Mouse (Mus musculus): ENCODE results near the gene Fyco1.

Fyco1 gene

GRCm38 (mm10) chr9:123851713-123852448, at the start of gene Fyco1:
Gene Fyco1, minus strand, starts transcription at chr9:123851899.
- peak; percentile 90 for DNase-seq (ENCODE audit: low spot score)

DNA sequence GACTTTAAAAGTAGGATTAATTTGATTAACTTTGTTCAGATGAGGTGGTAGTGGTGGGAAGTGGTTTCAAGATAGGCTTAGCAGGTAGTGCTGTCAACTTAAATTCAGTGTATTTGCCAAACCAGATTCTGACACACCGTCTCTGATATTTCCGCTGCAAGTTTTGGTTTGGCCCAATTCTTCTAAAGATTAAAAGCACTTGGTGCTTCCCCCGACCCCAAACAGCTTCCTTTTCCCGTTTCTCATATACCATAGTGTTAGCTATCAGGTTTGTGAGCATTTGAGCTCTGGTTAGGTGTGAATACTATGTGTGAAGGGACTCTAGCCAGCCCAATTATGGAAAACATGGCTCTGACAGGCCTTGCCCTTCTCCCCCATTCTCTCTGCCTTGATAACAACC, 20.4 kb upstream of the Fyco1 start:
- no peak for DNase-seq (ENCODE audit: low spot score)

DNA sequence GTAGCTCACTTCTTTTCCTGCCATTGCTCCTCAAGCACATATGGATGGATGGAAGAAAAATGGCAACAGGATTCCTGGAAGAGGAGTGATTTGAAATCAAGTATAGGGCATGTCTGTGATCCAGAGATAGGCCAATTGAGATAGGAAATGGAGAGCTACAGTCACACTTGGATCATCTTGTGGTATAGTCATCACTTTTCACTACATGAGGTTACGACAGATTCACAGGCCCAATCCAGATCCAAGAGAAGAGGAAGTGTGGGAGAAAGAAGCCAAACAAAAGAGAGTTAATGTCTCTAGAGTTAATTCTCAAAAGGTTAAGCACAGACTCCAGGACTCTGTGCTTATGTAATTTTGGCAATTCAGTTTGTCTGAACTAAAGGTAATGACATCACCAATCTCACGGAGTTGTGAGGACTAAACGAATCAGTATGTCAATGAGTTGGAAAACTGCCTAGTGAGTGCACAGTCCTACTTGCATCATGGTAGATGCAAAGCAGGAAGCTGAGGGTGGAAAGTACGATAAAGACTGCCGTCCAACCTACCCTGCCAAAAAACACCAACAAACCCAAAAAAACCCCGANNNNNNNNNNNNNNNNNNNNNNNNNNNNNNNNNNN, 17.6 kb upstream of the Fyco1 start:
- no peak for DNase-seq (ENCODE audit: low spot score)

DNA sequence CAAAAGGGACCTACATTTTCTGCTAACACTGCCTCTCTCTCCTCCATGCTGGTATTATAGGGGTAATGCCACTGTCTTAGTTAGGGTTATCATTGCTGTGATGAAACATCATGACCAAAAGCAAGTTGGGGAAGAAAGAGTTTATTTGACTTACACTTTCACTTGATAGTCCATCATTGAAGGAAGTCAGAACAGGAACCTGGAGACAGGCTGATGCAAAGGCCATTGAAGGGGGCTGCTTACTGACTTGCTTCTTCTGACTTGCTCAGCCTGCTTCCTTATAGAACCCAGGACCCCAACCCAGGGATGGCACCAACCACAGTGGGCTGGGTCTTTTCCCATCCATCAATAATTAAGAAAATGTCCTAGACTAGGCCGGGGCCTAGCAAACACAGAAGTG, 11.9 kb upstream of the Fyco1 start:
- no peak for DNase-seq (ENCODE audit: low spot score)

- DNase-seq (ENCODE audit: low spot score) = no peak
Measured at GRCm38 (mm10) chr9:123862895-123863616, 11.4 kb upstream of the Fyco1 start.

DNA sequence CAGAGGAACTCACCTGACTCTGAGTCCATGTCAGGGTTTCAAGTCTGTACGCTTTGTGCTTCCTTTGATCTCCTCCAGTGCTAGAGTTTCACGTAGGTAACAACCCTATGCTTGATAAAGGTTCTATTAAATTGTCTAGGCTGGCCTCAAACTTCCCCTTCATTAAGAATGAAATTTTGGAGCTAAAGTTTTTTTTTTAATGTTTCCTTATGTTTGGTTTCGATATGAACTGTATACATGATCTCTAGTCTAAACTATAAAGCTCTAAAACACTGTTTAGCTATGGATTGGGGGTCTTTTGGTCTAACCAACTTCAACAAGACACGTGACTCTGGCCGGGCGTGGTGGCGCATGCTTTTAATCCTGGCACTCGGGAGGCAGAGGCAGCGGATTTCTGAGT, 10.2 kb upstream of the Fyco1 start, which contains the start of gene Xcr1:
Xcr1 (minus strand) TSS at position 101 of the 400 bp plus-strand sequence.
- DNase-seq (ENCODE audit: low spot score) = no peak

- DNase-seq (ENCODE audit: low spot score) = no peak
Measured at GRCm38 (mm10) chr9:123856836-123857235, 5.1 kb upstream of the Fyco1 start.

GRCm38 (mm10) chr9:123852449-123853390, 1.0 kb upstream of the Fyco1 start:
- DNase-seq (ENCODE audit: low spot score) = no peak

- DNase-seq (ENCODE audit: low spot score) = peak; percentile 59
Measured at GRCm38 (mm10) chr9:123851062-123851712, 512 bp downstream of the Fyco1 start.

GRCm38 (mm10) chr9:123850705-123851061, 1.0 kb downstream of the Fyco1 start:
- DNase-seq (ENCODE audit: low spot score) = no peak

GRCm38 (mm10) chr9:123849976-123850695, 1.6 kb downstream of the Fyco1 start:
- no peak for DNase-seq (ENCODE audit: low spot score)

- no peak for DNase-seq (ENCODE audit: low spot score)
Measured at GRCm38 (mm10) chr9:123846490-123846889, 5.2 kb downstream of the Fyco1 start.

DNA sequence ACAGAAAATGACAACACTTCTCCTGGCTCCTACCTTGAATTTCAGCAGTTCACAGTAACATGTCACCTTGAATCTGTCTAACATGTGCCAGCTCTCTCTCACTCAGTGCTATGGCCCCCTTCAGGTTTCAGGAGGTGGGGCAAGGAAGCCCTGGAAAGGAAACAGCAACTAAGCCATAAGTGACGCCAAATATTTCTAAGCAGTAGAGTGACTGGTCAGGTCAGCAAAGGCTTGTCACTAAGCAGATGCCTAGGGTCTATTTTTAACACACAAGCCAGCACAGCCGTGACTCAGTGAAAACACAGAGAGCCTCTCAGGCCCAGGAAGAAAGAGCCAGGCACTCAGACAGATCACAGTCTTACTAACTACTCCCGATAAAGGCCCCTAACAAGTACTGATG, 6.6 kb downstream of the Fyco1 start:
- no peak for DNase-seq (ENCODE audit: low spot score)

DNA sequence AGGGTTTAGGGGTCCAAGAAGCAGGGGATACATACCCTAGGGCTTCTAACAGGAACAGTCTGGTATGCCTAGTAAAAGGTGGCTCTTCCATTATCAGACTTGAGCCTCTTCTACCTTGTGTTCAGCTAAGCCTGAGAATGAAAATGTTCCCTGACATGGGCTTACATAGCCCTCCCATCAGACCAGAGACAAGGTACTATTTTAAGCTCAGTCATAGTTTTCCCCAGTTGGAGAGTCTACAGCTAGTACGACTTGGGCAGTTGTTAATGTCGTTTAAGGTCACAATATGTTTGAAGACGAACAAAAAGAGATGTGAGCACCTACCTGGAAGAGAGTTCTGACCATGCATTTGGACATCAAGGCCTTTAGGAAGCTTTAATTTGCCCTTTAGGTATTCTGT, 7.2 kb downstream of the Fyco1 start:
- no peak for DNase-seq (ENCODE audit: low spot score)

DNA sequence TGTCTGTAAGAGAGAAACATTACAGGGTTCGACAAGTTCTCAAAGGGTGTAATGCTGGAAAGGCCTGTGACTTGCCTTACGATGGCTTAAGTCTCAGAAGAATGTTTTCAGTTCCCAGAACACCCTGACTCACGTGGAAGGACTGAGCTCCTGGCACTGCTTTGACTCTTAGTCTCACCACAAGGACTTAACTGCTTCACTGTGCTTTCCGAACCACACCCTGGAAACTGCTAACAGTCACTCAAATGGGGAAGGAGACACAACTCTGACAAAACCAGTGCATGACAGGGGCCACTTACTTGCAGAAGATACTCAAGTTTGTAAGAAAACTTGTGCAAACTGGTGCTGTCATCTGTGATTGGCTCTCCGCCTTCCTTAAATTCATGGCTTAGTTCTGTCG, 11.5 kb downstream of the Fyco1 start:
- no peak for DNase-seq (ENCODE audit: low spot score)

DNA sequence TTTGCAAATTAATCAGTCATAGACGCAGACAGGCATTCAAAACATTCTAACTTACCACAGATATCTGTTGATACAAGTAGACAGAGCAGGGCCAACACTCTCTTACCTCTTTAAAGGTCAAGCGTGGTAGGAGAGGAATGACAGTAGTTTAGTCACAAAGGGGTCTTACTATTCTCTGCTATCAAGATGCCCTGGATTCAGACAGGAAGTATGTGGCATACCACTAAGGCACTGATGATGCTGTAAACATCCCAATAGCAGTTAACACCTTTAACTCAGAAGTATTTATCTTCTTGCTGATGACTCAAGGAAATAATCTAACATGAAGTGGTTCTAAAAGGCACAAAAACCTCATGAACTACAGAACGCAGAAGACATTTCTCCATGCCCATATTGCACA, 15.8 kb downstream of the Fyco1 start:
- no peak for DNase-seq (ENCODE audit: low spot score)

GRCm38 (mm10) chr9:123828916-123829315, 22.8 kb downstream of the Fyco1 start:
- no peak for DNase-seq (ENCODE audit: low spot score)

DNA sequence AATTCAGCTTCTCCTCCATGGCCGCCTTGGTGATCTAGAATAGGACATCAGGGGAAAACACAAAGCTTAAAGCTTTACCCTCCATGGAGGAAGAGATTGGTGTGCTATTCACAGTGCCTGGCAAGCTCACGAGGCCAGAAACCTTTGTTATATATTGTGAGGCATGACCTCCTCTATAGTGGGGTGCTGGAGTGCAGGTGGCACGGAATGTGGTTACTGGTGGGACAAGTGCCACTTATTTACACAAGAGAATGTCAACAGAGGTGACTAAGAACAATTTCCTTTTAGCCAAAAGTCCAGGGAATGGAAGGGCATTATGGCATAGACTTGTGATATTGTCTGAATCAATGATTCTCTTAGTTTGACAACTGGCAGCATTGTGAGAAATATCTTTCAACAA, 25.1 kb downstream of the Fyco1 start:
- no peak for DNase-seq (ENCODE audit: low spot score)

DNA sequence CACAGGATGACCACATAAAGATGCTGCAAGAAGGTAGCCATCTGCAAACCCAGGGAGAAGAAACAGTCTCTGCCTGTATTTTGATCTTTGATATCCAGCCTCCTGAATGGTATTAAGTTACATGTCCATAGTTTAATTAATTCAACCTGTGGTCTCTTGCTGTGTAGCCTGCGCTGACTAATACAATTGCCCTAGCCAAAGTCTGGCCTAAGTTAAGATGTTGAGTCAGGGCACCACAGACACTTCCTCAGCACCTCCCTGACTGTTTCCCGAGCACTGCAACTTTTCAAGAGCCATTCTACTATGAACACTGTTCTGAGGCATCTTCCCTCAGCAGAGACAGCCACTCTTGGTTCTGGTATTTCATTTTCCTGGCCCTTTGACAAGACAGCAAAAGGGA, 33.1 kb downstream of the Fyco1 start:
- DNase-seq (ENCODE audit: low spot score) = no peak

GRCm38 (mm10) chr9:123815996-123816395, 35.7 kb downstream of the Fyco1 start:
- DNase-seq (ENCODE audit: low spot score) = no peak

- DNase-seq (ENCODE audit: low spot score) = no peak
Measured at GRCm38 (mm10) chr9:123815444-123815843, 36.3 kb downstream of the Fyco1 start.

Measured in ovary, postnatal 36 days (tissue).